Mouse (Mus musculus) stomach, embryonic 14.5 days (tissue): ENCODE results near the gene Piwil4. TPM values are rescaled to one million over a fixed set of nuclear protein-coding genes. Genes with fewer than 3 reads are reported as not detected.

Experiments
- ATAC-seq: fragments of 200-750 bp; cut with Nextera tagmentation; 2 replicates; pipeline ENCODE4 v1.8.0; 2017; ENCODE audit warnings: low read depth, moderate TSS enrichment; ENCODE audit not compliant: insufficient number of reproducible peaks, insufficient read depth, low FRiP score
- H3K27ac ChIP-seq: fragments of 300-500 bp; sonication (generic); 2 replicates; pipeline ENCODE4 v1.5.1; 2014; ENCODE audit warnings: mild to moderate bottlenecking, low read length, moderate library complexity, mixed read lengths
- H3K27me3 ChIP-seq: fragments of 300-500 bp; sonication (generic); 2 replicates; pipeline ENCODE4 v1.6.1; 2014; ENCODE audit warnings: low read length, control low read depth, mixed read lengths; ENCODE audit not compliant: control insufficient read depth, insufficient read depth
- H3K36me3 ChIP-seq: fragments of 300-500 bp; sonication (generic); 2 replicates; pipeline ENCODE4 v1.6.1; 2014; ENCODE audit warnings: mild to moderate bottlenecking, control low read depth, low read length, moderate library complexity, mixed read lengths; ENCODE audit not compliant: control insufficient read depth, insufficient read depth
- H3K4me1 ChIP-seq: fragments of 300-500 bp; sonication (generic); 2 replicates; pipeline ENCODE4 v1.6.1; 2014; ENCODE audit warnings: low read length, control low read depth, mixed read lengths; ENCODE audit not compliant: control insufficient read depth, insufficient read depth
- H3K4me2 ChIP-seq: fragments of 300-500 bp; sonication (generic); replicated peaks from 2 replicates; pipeline ENCODE4 v1.6.1; 2014; ENCODE audit warnings: low read depth, low read length, control low read depth
- H3K4me3 ChIP-seq: fragments of 300-500 bp; sonication (generic); 2 replicates; pipeline ENCODE4 v1.5.1; 2014; ENCODE audit warnings: low read depth, low read length, control low read depth
- H3K9ac ChIP-seq: fragments of 300-500 bp; sonication (generic); replicated peaks from 2 replicates; pipeline ENCODE4 v1.6.1; 2014; ENCODE audit warnings: low read depth, mild to moderate bottlenecking, control low read depth, low read length, moderate library complexity, mixed read lengths
- H3K9me3 ChIP-seq: fragments of 300-500 bp; sonication (generic); 2 replicates; pipeline ENCODE4 v1.6.1; 2016; ENCODE audit warnings: low read depth, low read length, control low read depth; ENCODE audit not compliant: control insufficient read depth
- WGBS: fragments of 180-500 bp; shearing (Covaris S2); extraction: QIAGEN DNeasy Blood & Tissue Kit; methylation state at CpG from one replicate; pipeline ENCODE4 v1.1.7; 2014; 5-methylcytosine and 5-hydroxymethylcytosine counted together
- polyA plus RNA-seq: library from polyadenylated mRNA; unstranded; fragments of >200 nt; fragmentation: Nextera tagmentation; extraction: Ambion mirVana; gene quantifications from 2 replicates; pipeline ENCODE4 v1.2.1, GENCODE M21; 2014

Gene Piwil4
- polyA plus RNA-seq, result 0.11 and 0.12 TPM in 2 replicates

GRCm38 (mm10) chr9:14740151-14740924, at the start of gene Piwil4:
Gene Piwil4 (minus strand): TSS chr9:14740733.
- no peaks in the 10 kb centered on the region for H3K9me3 ChIP-seq
- H3K4me2 ChIP-seq, result no peak within 1 kb of the TSS
- no peak within 1 kb of the TSS for H3K27ac ChIP-seq
- no peaks in the 10 kb centered on the region for H3K27me3 ChIP-seq
- no peak within 1 kb of the TSS for H3K9ac ChIP-seq
- no peak within 1 kb of the TSS for H3K4me3 ChIP-seq
- ATAC-seq, result no peak
- no peaks in the 10 kb centered on the region for H3K36me3 ChIP-seq
- H3K4me1 ChIP-seq, result no peaks in the 10 kb centered on the region
- WGBS, result 83% methylated on average over 19 of the region's 19 CpGs

- no peaks in the 10 kb centered on the region for H3K9me3 ChIP-seq
- H3K4me3 ChIP-seq, result no peak overlapping the region
- no peak for ATAC-seq
- H3K4me1 ChIP-seq, result peaks cover 6% of the 10 kb centered on the region; the same call in 1 of the 2 replicates
- H3K27ac ChIP-seq, result no peak overlapping the region
- H3K36me3 ChIP-seq, result peaks cover 27% of the 10 kb centered on the region
- no peaks in the 10 kb centered on the region for H3K27me3 ChIP-seq
- no peak overlapping the region for H3K4me2 ChIP-seq
- 89% methylated on average over 6 of the region's 6 CpGs for WGBS
- H3K9ac ChIP-seq, result no peak overlapping the region
Measured at GRCm38 (mm10) chr9:14787356-14787755, 46.8 kb upstream of the Piwil4 start.

- H3K27ac ChIP-seq, result peak within 1 kb of the TSS; percentile 97
- peak within 1 kb of the TSS; percentile 85 for H3K4me3 ChIP-seq
- no peaks in the 10 kb centered on the region for H3K27me3 ChIP-seq
- ATAC-seq, result peak; percentile 99
- under 1% methylated on average over 62 of the region's 62 CpGs for WGBS
- H3K9me3 ChIP-seq, result no peaks in the 10 kb centered on the region
- peaks cover 23% of the 10 kb centered on the region for H3K36me3 ChIP-seq
- H3K4me2 ChIP-seq, result peak within 1 kb of the TSS; percentile 87
- peak within 1 kb of the TSS; percentile 85 for H3K9ac ChIP-seq
- peaks cover 6% of the 10 kb centered on the region; the same call in 1 of the 2 replicates for H3K4me1 ChIP-seq
Measured at GRCm38 (mm10) chr9:14784039-14785002, 43.8 kb upstream of the Piwil4 start, which contains the start of the genes Mre11a and Ankrd49. Gene Mre11a (plus strand): TSS chr9:14784654. Gene Ankrd49 (minus strand): TSS chr9:14784856.

- peaks cover 12% of the 10 kb centered on the region; the same call in 1 of the 2 replicates for H3K36me3 ChIP-seq
- no peak overlapping the region for H3K4me3 ChIP-seq
- H3K27ac ChIP-seq, result no peak overlapping the region
- no peak overlapping the region for H3K9ac ChIP-seq
- H3K4me2 ChIP-seq, result no peak overlapping the region
- H3K9me3 ChIP-seq, result no peaks in the 10 kb centered on the region
- 37% methylated on average over 13 of the region's 13 CpGs for WGBS
- ATAC-seq, result no peak
- H3K27me3 ChIP-seq, result no peaks in the 10 kb centered on the region
- H3K4me1 ChIP-seq, result no peaks in the 10 kb centered on the region
Measured at GRCm38 (mm10) chr9:14778341-14778740, 37.8 kb upstream of the Piwil4 start.

DNA sequence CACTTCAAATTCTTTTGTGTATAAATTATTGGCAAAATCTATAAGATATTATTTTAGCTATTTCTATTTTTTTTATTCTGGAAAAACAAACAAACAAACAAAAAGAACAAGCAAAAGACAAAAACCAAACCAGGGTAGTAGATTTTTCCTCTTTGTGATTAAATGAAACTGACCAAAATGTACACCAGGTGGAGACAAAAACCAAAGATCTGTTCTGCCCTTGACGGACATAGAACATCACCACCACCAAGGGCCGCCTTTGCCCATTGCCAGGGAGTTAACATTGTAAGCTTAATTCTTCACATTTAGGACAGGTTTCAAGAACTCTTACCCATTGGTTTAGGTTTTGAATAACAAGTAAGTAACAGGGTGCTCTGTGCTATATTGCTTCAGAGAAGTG, 33.3 kb upstream of the Piwil4 start:
- Histone ChIP-seq H3K27ac (no peak overlapping the region), H3K36me3 (no peaks in the 10 kb centered on the region), H3K4me2 (no peak overlapping the region), H3K27me3 (no peaks in the 10 kb centered on the region), H3K4me1 (no peaks in the 10 kb centered on the region), H3K4me3 (no peak overlapping the region), H3K9me3 (no peaks in the 10 kb centered on the region), H3K9ac (no peak overlapping the region)
- no peak for ATAC-seq
- 48% methylated on average over 2 of the region's 2 CpGs for WGBS

GRCm38 (mm10) chr9:14772074-14772473, 31.5 kb upstream of the Piwil4 start:
- 90% methylated on average over 2 of the region's 2 CpGs for WGBS
- ATAC-seq, result no peak
- Histone ChIP-seq H3K4me1 (no peaks in the 10 kb centered on the region), H3K27ac (no peak overlapping the region), H3K4me2 (no peak overlapping the region), H3K36me3 (no peaks in the 10 kb centered on the region), H3K4me3 (no peak overlapping the region), H3K9ac (no peak overlapping the region), H3K27me3 (no peaks in the 10 kb centered on the region), H3K9me3 (no peaks in the 10 kb centered on the region)

GRCm38 (mm10) chr9:14770803-14771471, 30.4 kb upstream of the Piwil4 start, which contains the start of gene 1700012B09Rik:
Gene 1700012B09Rik (minus strand): TSS chr9:14771030.
- WGBS, result 21% methylated on average over 23 of the region's 23 CpGs
- H3K9ac ChIP-seq, result no peak within 1 kb of the TSS
- H3K27me3 ChIP-seq, result no peaks in the 10 kb centered on the region
- H3K36me3 ChIP-seq, result no peaks in the 10 kb centered on the region
- H3K9me3 ChIP-seq, result no peaks in the 10 kb centered on the region
- H3K4me1 ChIP-seq, result no peaks in the 10 kb centered on the region
- H3K4me3 ChIP-seq, result no peak within 1 kb of the TSS
- H3K4me2 ChIP-seq, result no peak within 1 kb of the TSS
- peak; percentile 46; the same call in 1 of the 2 replicates for ATAC-seq
- no peak within 1 kb of the TSS for H3K27ac ChIP-seq

GRCm38 (mm10) chr9:14769811-14770210, 29.3 kb upstream of the Piwil4 start:
- H3K4me2 ChIP-seq, result no peak overlapping the region
- H3K27ac ChIP-seq, result no peak overlapping the region
- H3K9ac ChIP-seq, result no peak overlapping the region
- 52% methylated on average over 6 of the region's 6 CpGs for WGBS
- no peaks in the 10 kb centered on the region for H3K9me3 ChIP-seq
- ATAC-seq, result no peak
- no peaks in the 10 kb centered on the region for H3K36me3 ChIP-seq
- H3K4me1 ChIP-seq, result no peaks in the 10 kb centered on the region
- H3K4me3 ChIP-seq, result no peak overlapping the region
- H3K27me3 ChIP-seq, result no peaks in the 10 kb centered on the region
